9 mouse cellular contexts compared by ENCODE assay signal in the genomic region with DNA sequence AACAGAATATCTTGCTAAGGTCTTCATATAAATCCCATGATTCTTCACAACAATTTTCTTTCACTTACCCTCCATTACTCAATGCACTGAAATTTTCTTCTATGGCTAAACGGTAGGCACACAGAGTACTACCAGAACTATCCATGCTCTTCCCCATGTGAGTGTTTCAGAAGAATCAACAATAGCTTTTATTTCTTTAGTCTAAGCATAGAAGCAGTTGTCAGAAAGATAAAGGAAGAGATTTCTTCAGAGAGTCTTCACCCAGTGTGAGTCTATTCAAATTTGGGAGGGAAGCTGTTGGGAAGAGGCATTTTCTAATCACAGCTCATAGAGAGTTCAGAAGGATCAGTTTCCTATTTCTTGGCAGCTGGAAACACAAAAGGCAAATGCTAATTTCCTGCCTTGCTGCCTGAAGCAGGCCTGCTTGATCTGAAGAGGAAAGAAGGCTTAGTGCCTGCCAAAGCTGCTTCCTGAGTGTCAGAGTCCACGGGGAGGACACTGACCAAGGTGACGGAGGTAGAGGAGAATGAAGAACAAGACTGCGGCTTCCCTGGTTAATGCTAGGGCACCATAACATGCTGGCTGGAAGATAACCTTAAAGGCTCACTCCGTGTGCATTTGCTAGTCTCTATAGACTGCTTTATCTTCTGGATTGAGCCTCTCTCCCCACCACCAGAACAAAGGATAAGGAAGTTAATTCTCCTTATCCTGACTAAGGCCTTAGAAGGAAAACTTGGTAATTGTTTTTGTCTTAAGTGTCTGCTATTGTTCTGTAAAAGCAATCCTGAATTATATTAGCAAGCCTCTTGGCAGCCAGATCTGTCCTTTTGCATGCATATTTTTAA.
DNase-seq lines count a peak whose midpoint lies in the region; ATAC-seq and TF ChIP-seq lines count a peak whose summit lies in the region.
"Had no signal": no experiment of that assay in that cellular context is flagged by ENCODE, and none has a peak within 500 bp of the region (broad histone marks: within the 10 kb centered on the region; RNA-seq: fewer than 3 reads in every experiment).

No protein-coding gene starts in this region.

- DNase-seq in layer of hippocampus, adult 2 months (ENCODE audit: low spot score in 2 of 2) = no peak
- DNase-seq in layer of hippocampus, postnatal 10 days (ENCODE audit: low spot score in 2 of 2) = no peak
- DNase-seq in midbrain, embryonic 11.5 days (ENCODE audit: low spot score, missing footprints) = peak; percentile 91
- DNase-seq in urinary bladder, adult 18-20 months (ENCODE audit: low spot score in 2 of 2) = no peak
- no peak for DNase-seq in urinary bladder, postnatal 10 days (ENCODE audit: low spot score)
- DNase-seq in spleen, postnatal 10 days (ENCODE audit: low spot score in 2 of 2) = no peak

- no peaks in the 10 kb centered on the region for H3K36me3 ChIP-seq in embryonic facial prominence, embryonic 15.5 days
- no peaks in the 10 kb centered on the region for H3K36me3 ChIP-seq in hindbrain, embryonic 15.5 days
- no peaks in the 10 kb centered on the region for H3K36me3 ChIP-seq in midbrain, embryonic 11.5 days (ENCODE audit: control insufficient read depth, insufficient read depth, low read length)
- H3K36me3 ChIP-seq: G1E had no signal

- 21% methylated on average over 5 of the region's 5 CpGs for WGBS in embryonic facial prominence, embryonic 15.5 days
- WGBS in hindbrain, embryonic 15.5 days = 4% methylated on average over 5 of the region's 5 CpGs
- 6% methylated on average over 5 of the region's 5 CpGs for WGBS in midbrain, embryonic 11.5 days

- H3K4me2 ChIP-seq in embryonic facial prominence, embryonic 15.5 days (replicated peaks) = no peak overlapping the region
- no peak overlapping the region for H3K4me2 ChIP-seq in hindbrain, embryonic 15.5 days
- peak overlapping the region; percentile 1; the same call in 1 of the 2 replicates for H3K4me2 ChIP-seq in midbrain, embryonic 11.5 days

- no peaks in the 10 kb centered on the region for H3K27me3 ChIP-seq in embryonic facial prominence, embryonic 15.5 days
- no peaks in the 10 kb centered on the region for H3K27me3 ChIP-seq in hindbrain, embryonic 15.5 days
- no peaks in the 10 kb centered on the region for H3K27me3 ChIP-seq in midbrain, embryonic 11.5 days (ENCODE audit: control insufficient read depth, insufficient read depth, low read length)

- peaks cover 4% of the 10 kb centered on the region; the same call in 1 of the 2 replicates for H3K4me1 ChIP-seq in embryonic facial prominence, embryonic 15.5 days
- peaks cover 10% of the 10 kb centered on the region for H3K4me1 ChIP-seq in hindbrain, embryonic 15.5 days (replicated peaks)
- H3K4me1 ChIP-seq in midbrain, embryonic 11.5 days (ENCODE audit: control insufficient read depth, insufficient read depth, low read length) = peaks cover 9% of the 10 kb centered on the region

- no peak overlapping the region for H3K4me3 ChIP-seq in layer of hippocampus, adult 2 months
- H3K4me3 ChIP-seq in embryonic facial prominence, embryonic 15.5 days (replicated peaks) = no peak overlapping the region
- H3K4me3 ChIP-seq in hindbrain, embryonic 15.5 days = no peak overlapping the region
- H3K4me3 ChIP-seq in midbrain, embryonic 11.5 days (ENCODE audit: low read depth, low read length) = no peak overlapping the region

- no peak for TF ChIP-seq CTCF in layer of hippocampus, adult 2 months (conservative IDR thresholded peaks at IDR 0.05)

- peak overlapping the region; percentile 19; the same call in 1 of the 2 replicates for H3K27ac ChIP-seq in layer of hippocampus, adult 2 months
- H3K27ac ChIP-seq in embryonic facial prominence, embryonic 15.5 days (replicated peaks) = peak overlapping the region; percentile 25; the same call in 1 of the 2 replicates
- H3K27ac ChIP-seq in hindbrain, embryonic 15.5 days (replicated peaks) = peak overlapping the region; percentile 62; the same call in 1 of the 2 replicates
- peak overlapping the region; percentile 21; the same call in 1 of the 2 replicates for H3K27ac ChIP-seq in midbrain, embryonic 11.5 days (ENCODE audit: low read depth, low read length)

- H3K9ac ChIP-seq in embryonic facial prominence, embryonic 15.5 days = no peak overlapping the region
- no peak overlapping the region for H3K9ac ChIP-seq in hindbrain, embryonic 15.5 days
- H3K9ac ChIP-seq in midbrain, embryonic 11.5 days (ENCODE audit: low read length) = no peak overlapping the region

- ATAC-seq in embryonic facial prominence, embryonic 15.5 days (ENCODE audit: insufficient number of reproducible peaks, low FRiP score, low TSS enrichment, low read depth) = no peak
- ATAC-seq in hindbrain, embryonic 15.5 days (ENCODE audit: low FRiP score, low read depth) = no peak
- peak; percentile 74 for ATAC-seq in midbrain, embryonic 11.5 days (ENCODE audit: low FRiP score)

- no peaks in the 10 kb centered on the region for H3K9me3 ChIP-seq in embryonic facial prominence, embryonic 15.5 days (replicated peaks)
- no peaks in the 10 kb centered on the region for H3K9me3 ChIP-seq in hindbrain, embryonic 15.5 days
- H3K9me3 ChIP-seq in midbrain, embryonic 11.5 days (ENCODE audit: control insufficient read depth, low read length) = no peaks in the 10 kb centered on the region
- H3K9me3 ChIP-seq: G1E had no signal
